Comparison of ENCODE assay signal across 32 mouse cellular contexts in the genomic region with DNA sequence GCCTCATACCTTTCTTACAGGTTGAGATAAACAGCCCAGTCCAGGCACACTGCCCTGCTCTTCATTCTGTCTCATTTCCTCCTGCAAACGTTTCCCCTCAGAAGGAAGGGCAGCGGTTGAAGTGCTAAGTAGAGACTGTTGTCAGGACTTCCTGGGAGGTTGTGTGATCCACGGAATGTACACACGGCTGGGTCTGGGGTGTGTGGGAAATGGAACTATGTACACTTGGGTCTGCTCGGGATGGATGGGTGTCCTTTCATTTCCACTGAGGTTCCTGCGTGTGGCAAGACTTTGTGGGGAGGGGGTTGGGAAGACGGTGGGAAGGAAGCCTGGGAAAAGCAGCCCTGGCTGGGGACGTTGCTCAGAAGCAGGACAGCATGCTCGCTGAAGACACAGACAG.
"Had no signal": no experiment of that assay in that cellular context is flagged by ENCODE, and none has a peak within 500 bp of the region (broad histone marks: within the 10 kb centered on the region; RNA-seq: fewer than 3 reads in every experiment).

No protein-coding gene starts in this region.

- H3K4me1 ChIP-seq: limb, embryonic 10.5 days; liver, embryonic 12.5 days; liver, embryonic 13.5 days; lung, embryonic 15.5 days; midbrain, embryonic 12.5 days; midbrain, embryonic 13.5 days; midbrain, embryonic 15.5 days; neural tube, embryonic 12.5 days had no signal

- H3K27ac ChIP-seq: limb, embryonic 10.5 days; limb, embryonic 12.5 days; limb, embryonic 13.5 days; limb, embryonic 15.5 days; liver, embryonic 12.5 days; liver, embryonic 13.5 days; liver, embryonic 14.5 days; liver, embryonic 15.5 days; lung, embryonic 15.5 days; macrophage; midbrain, embryonic 10.5 days; midbrain, embryonic 12.5 days; midbrain, embryonic 13.5 days; midbrain, embryonic 15.5 days; neural tube, embryonic 12.5 days had no signal

- ATAC-seq: liver, embryonic 12.5 days; liver, postnatal 0 days; lung, postnatal 0 days; midbrain, embryonic 13.5 days; midbrain, embryonic 15.5 days; midbrain, embryonic 16.5 days had no signal

- H3K4me2 ChIP-seq: limb, embryonic 12.5 days; limb, embryonic 13.5 days; limb, embryonic 15.5 days; liver, embryonic 11.5 days; liver, embryonic 12.5 days; liver, embryonic 13.5 days; liver, embryonic 15.5 days; lung, embryonic 14.5 days; lung, embryonic 15.5 days; midbrain, embryonic 11.5 days; midbrain, embryonic 12.5 days; midbrain, embryonic 13.5 days; midbrain, embryonic 15.5 days; neural tube, embryonic 12.5 days had no signal

- H3K9me3 ChIP-seq: limb, embryonic 10.5 days; limb, embryonic 12.5 days; limb, embryonic 13.5 days; limb, embryonic 15.5 days; liver, embryonic 12.5 days; liver, embryonic 13.5 days; liver, embryonic 15.5 days; lung, embryonic 15.5 days; megakaryocyte, embryonic 14.5 days; midbrain, embryonic 10.5 days; midbrain, embryonic 12.5 days; midbrain, embryonic 13.5 days; midbrain, embryonic 15.5 days; neural tube, embryonic 12.5 days had no signal

- DNase-seq: left cerebral cortex, postnatal 4 days; liver; liver, embryonic 13.5 days; liver, postnatal 0 days; lung, adult 18-20 months; lung, adult 2 months; lung, embryonic 14.5 days; lung, postnatal 10 days; lung, postnatal 14 days; lung, postnatal 36 days; lung, postnatal 4 days; midbrain, embryonic 14.5 days had no signal

- H3K36me3 ChIP-seq: limb, embryonic 10.5 days; midbrain, embryonic 15.5 days had no signal

- H3K4me3 ChIP-seq: limb, embryonic 10.5 days; limb, embryonic 12.5 days; limb, embryonic 13.5 days; limb, embryonic 15.5 days; liver, embryonic 12.5 days; liver, embryonic 13.5 days; liver, embryonic 15.5 days; lung, embryonic 15.5 days; megakaryocyte, embryonic 14.5 days; midbrain, embryonic 10.5 days; midbrain, embryonic 12.5 days; midbrain, embryonic 13.5 days; midbrain, embryonic 15.5 days; myocyte; neural tube, embryonic 12.5 days had no signal

- H3K27me3 ChIP-seq: limb, embryonic 12.5 days; limb, embryonic 13.5 days; limb, embryonic 15.5 days; liver, embryonic 12.5 days; liver, embryonic 13.5 days; liver, embryonic 15.5 days; lung, embryonic 15.5 days; megakaryocyte, embryonic 14.5 days; midbrain, embryonic 12.5 days; midbrain, embryonic 13.5 days; midbrain, embryonic 15.5 days; neural tube, embryonic 12.5 days had no signal

- H3K9ac ChIP-seq: limb, embryonic 12.5 days; limb, embryonic 13.5 days; limb, embryonic 15.5 days; liver, embryonic 12.5 days; liver, embryonic 13.5 days; liver, embryonic 14.5 days; liver, embryonic 15.5 days; liver, postnatal 0 days; lung, embryonic 14.5 days; lung, embryonic 15.5 days; midbrain, embryonic 12.5 days; midbrain, embryonic 13.5 days; midbrain, embryonic 15.5 days; neural tube, embryonic 12.5 days had no signal
